Mouse (Mus musculus) heart, postnatal 0 days (tissue): ENCODE measurements around the gene Atp5g2.

ENCODE experiments used
- CTCF ChIP-seq: IDR thresholded peaks from 2 replicates; pipeline ENCODE4 v1.5.1; 2016; ENCODE audit warnings: antibody characterized with exemption, control low read depth, low read depth
- EP300 ChIP-seq: IDR thresholded peaks from 2 replicates; pipeline ENCODE4 v1.6.1; 2016; ENCODE audit warnings: antibody characterized with exemption, low read depth

- TF ChIP-seq CTCF (no peak), EP300 (no peak)
These were observed 46.5 kb downstream of the Atp5g2 start for GRCm38 (mm10) chr15:102625687-102626055.
